15 mouse cellular contexts compared by ENCODE assay signal in the genomic region with DNA sequence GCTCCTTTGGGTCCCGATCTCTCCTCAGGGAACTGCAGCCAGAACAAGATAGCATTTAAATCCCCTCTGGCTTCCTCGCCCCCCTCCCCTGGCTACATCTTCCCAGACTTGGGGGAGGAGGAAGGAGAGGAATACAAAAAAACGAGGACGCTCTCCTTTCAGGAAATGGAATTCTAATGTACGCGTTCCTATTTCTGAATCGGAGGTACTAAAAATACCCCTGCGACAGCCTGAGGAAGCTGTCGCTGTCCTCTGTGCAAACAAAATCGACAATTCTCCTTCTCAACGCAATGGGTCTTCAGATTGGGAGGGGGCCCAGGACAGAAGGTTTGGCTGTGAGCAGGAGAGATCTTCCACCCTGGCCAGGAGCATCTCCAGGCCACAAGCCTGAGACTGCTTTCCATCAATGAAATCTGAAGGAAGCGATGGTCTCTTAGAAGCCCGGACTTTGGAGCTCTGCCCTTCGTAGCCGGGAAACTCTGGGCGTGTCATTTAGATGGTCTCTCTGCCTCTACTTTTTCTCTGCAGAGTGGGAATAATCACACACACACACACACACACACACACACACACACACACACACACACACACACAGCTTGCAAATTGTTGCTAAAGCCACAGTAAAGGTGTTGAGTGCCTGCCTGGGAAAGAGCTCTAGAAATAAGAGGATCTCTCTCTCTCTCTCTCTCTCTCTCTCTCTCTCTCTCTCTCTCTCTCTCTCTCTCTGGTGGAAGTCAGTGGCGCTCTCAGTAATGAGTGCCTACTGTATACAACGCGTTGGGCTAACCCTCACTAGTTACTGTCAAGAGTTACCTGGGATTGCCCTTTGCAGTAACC. TPM values are rescaled to one million over a fixed set of nuclear protein-coding genes. Genes with fewer than 3 reads are reported as not detected.
A peak's percentile ranks its signal among the peaks of the same experiment; 100 is the strongest.
DNase-seq lines count a peak whose midpoint lies in the region; ATAC-seq and TF ChIP-seq lines count a peak whose summit lies in the region.
"Had no signal": no experiment of that assay in that cellular context is flagged by ENCODE, and none has a peak within 500 bp of the region (broad histone marks: within the 10 kb centered on the region; RNA-seq: fewer than 3 reads in every experiment).

No protein-coding gene starts in this region.

- no peak for TF ChIP-seq CTCF in brain, embryonic 14.5 days (IDR thresholded peaks at IDR 0.05; ENCODE audit: borderline replicate concordance, extremely low read depth, insufficient read depth, insufficient read length)
- TF ChIP-seq CTCF in intestine, postnatal 0 days (IDR thresholded peaks at IDR 0.05; ENCODE audit: low read depth): no peak

- TF ChIP-seq POLR2A in brain, embryonic 14.5 days (IDR thresholded peaks at IDR 0.05; ENCODE audit: borderline replicate concordance, extremely low read depth, insufficient read depth, insufficient read length, poor library complexity, severe bottlenecking): no peak

- WGBS in kidney, embryonic 15.5 days: under 1% methylated on average over 19 of the region's 19 CpGs
- WGBS in intestine, postnatal 0 days: 2% methylated on average over 19 of the region's 19 CpGs

- no peak overlapping the region for H3K4me2 ChIP-seq in kidney, embryonic 15.5 days
- peak overlapping the region; percentile 41; the same call in 1 of the 2 replicates for H3K4me2 ChIP-seq in intestine, postnatal 0 days (replicated peaks; ENCODE audit: low read depth)

- H3K27ac ChIP-seq in kidney, embryonic 15.5 days: no peak overlapping the region
- no peak overlapping the region for H3K27ac ChIP-seq in intestine, postnatal 0 days (ENCODE audit: low read depth, low read length)
- H3K27ac ChIP-seq: limb, embryonic 12.5 days; macrophage had no signal

- no peaks in the 10 kb centered on the region for H3K9me3 ChIP-seq in kidney, embryonic 15.5 days (replicated peaks)
- H3K9me3 ChIP-seq in intestine, postnatal 0 days (ENCODE audit: control insufficient read depth): no peaks in the 10 kb centered on the region
- H3K9me3 ChIP-seq: limb, embryonic 12.5 days had no signal

- H3K4me3 ChIP-seq in kidney, embryonic 15.5 days (replicated peaks): peak overlapping the region; percentile 19; the same call in 1 of the 2 replicates
- H3K4me3 ChIP-seq in intestine, postnatal 0 days (ENCODE audit: low read depth, low read length): no peak overlapping the region
- H3K4me3 ChIP-seq: limb, embryonic 12.5 days had no signal

- H3K4me1 ChIP-seq in kidney, embryonic 15.5 days: peaks cover 23% of the 10 kb centered on the region
- no peaks in the 10 kb centered on the region for H3K4me1 ChIP-seq in intestine, postnatal 0 days (replicated peaks; ENCODE audit: control insufficient read depth, insufficient read depth, low read length)

- peak; percentile 30 for DNase-seq in embryo, embryonic 10 days (ENCODE audit: low spot score)
- no peak for DNase-seq in embryo, embryonic 9.5 days (ENCODE audit: extremely low spot score)
- DNase-seq in kidney, postnatal 10 days: no peak
- peak; percentile 62 for DNase-seq in brain, embryonic 14.5 days (ENCODE audit: low read depth)
- DNase-seq in adipocyte (ENCODE audit: low spot score): no peak
- DNase-seq: adrenal gland, postnatal 25 days; kidney, adult 9 months had no signal

- H3K9ac ChIP-seq in kidney, embryonic 15.5 days: no peak overlapping the region
- H3K9ac ChIP-seq in intestine, postnatal 0 days (ENCODE audit: low read depth, low read length): no peak overlapping the region
- H3K9ac ChIP-seq: limb, embryonic 12.5 days had no signal

- no peak for ATAC-seq in kidney, embryonic 15.5 days (replicated peaks; ENCODE audit: low FRiP score)
- no peak for ATAC-seq in intestine, postnatal 0 days
- no peak for ATAC-seq in granulocyte monocyte progenitor cell, adult 5-6 weeks (replicated peaks; ENCODE audit: poor library complexity, severe bottlenecking)

- H3K36me3 ChIP-seq in kidney, embryonic 15.5 days: no peaks in the 10 kb centered on the region
- H3K36me3 ChIP-seq in intestine, postnatal 0 days (ENCODE audit: control insufficient read depth, insufficient read depth): no peaks in the 10 kb centered on the region
- H3K36me3 ChIP-seq: limb, embryonic 12.5 days had no signal

- peaks cover 99% of the 10 kb centered on the region for H3K27me3 ChIP-seq in kidney, embryonic 15.5 days
- H3K27me3 ChIP-seq in intestine, postnatal 0 days (replicated peaks; ENCODE audit: control insufficient read depth, insufficient read depth, low read length): peaks cover 98% of the 10 kb centered on the region

RNA-seq across cellular contexts. Expression of a gene that starts 7.5 kb away (rescaled TPM):
- polyA plus RNA-seq in kidney, embryonic 15.5 days (2015; fragmentation: Nextera tagmentation; extraction: Ambion mirVana): not detected in 2 replicates
- polyA plus RNA-seq in brain, embryonic 14.5 days (2012; rRNA removed): 16.5 and 79.1 TPM in 2 replicates
- not detected in 2 replicates for polyA plus RNA-seq in intestine, postnatal 0 days (2015; fragmentation: Nextera tagmentation; extraction: Ambion mirVana)
- not detected in 2 replicates for total RNA-seq in granulocyte monocyte progenitor cell, adult 5-6 weeks (2014; fragmentation: Nextera tagmentation)
- total RNA-seq in granulocyte monocyte progenitor cell, adult 5-6 weeks (2017): not detected in 2 replicates
- total RNA-seq: adrenal gland, postnatal 25 days; common myeloid progenitor, adult 5-6 weeks; gastrocnemius, adult 8-10 months had no signal
- polyA plus RNA-seq: macrophage; stomach, embryonic 16.5 days had no signal

RNA-seq across cellular contexts. Expression of a gene that starts 56.5 kb away (rescaled TPM):
- 36.7 and 41.2 TPM in 2 replicates for polyA plus RNA-seq in kidney, embryonic 15.5 days (2015; fragmentation: Nextera tagmentation; extraction: Ambion mirVana)
- 17.2 and 20.8 TPM in 2 replicates for polyA plus RNA-seq in brain, embryonic 14.5 days (2012; rRNA removed)
- 39.8 and 41.6 TPM in 2 replicates for polyA plus RNA-seq in intestine, postnatal 0 days (2015; fragmentation: Nextera tagmentation; extraction: Ambion mirVana)
- 25.2 and 58.7 TPM in 2 replicates for total RNA-seq in granulocyte monocyte progenitor cell, adult 5-6 weeks (2014; fragmentation: Nextera tagmentation)
- 30.8 and 31.1 TPM in 2 replicates for total RNA-seq in granulocyte monocyte progenitor cell, adult 5-6 weeks (2017)

RNA-seq across cellular contexts. Expression of a gene that starts 56.7 kb away (rescaled TPM):
- 0.10 and 0.18 TPM in 2 replicates for polyA plus RNA-seq in kidney, embryonic 15.5 days (2015; fragmentation: Nextera tagmentation; extraction: Ambion mirVana)
- 0.19 and 0.44 TPM in 2 replicates for polyA plus RNA-seq in brain, embryonic 14.5 days (2012; rRNA removed)
- polyA plus RNA-seq in intestine, postnatal 0 days (2015; fragmentation: Nextera tagmentation; extraction: Ambion mirVana): 0.12 and 0.23 TPM in 2 replicates
- 0.70 TPM in 1 of 2 replicates, not detected in the other for total RNA-seq in granulocyte monocyte progenitor cell, adult 5-6 weeks (2014; fragmentation: Nextera tagmentation)
- total RNA-seq in granulocyte monocyte progenitor cell, adult 5-6 weeks (2017): not detected in 2 replicates
- total RNA-seq: adrenal gland, postnatal 25 days; common myeloid progenitor, adult 5-6 weeks had no signal

Comparison
In these comparisons a context has a peak if more than half of its experiments do, and no peak if none do; other contexts are left out.
1. DNase-seq: peak in embryo, embryonic 10 days (single experiment) and brain, embryonic 14.5 days (single experiment); none in embryo, embryonic 9.5 days (single experiment), kidney, postnatal 10 days (single experiment) and adipocyte (single experiment).
2. RNA of a gene that starts 7.5 kb away (polyA plus RNA-seq): 16.5 to 79.1 TPM in brain, embryonic 14.5 days; not detected in kidney, embryonic 15.5 days and not detected in intestine, postnatal 0 days; every median in the first group is over 10 times any median in the second.